Mouse (Mus musculus) neural tube, postnatal 0 days (tissue): ENCODE data around the gene Mycbp2. TPM values are rescaled to one million over a fixed set of nuclear protein-coding genes. Genes with fewer than 3 reads are reported as not detected.

ENCODE experiments used
- polyA plus RNA-seq: library from polyadenylated mRNA; unstranded; fragments of >200 nt; fragmentation: Nextera tagmentation; extraction: Ambion mirVana; gene quantifications from 2 replicates; pipeline ENCODE4 v1.2.1, GENCODE M21; 2015

Mycbp2 gene
- polyA plus RNA-seq, result 68.0 and 71.6 TPM in 2 replicates

DNA sequence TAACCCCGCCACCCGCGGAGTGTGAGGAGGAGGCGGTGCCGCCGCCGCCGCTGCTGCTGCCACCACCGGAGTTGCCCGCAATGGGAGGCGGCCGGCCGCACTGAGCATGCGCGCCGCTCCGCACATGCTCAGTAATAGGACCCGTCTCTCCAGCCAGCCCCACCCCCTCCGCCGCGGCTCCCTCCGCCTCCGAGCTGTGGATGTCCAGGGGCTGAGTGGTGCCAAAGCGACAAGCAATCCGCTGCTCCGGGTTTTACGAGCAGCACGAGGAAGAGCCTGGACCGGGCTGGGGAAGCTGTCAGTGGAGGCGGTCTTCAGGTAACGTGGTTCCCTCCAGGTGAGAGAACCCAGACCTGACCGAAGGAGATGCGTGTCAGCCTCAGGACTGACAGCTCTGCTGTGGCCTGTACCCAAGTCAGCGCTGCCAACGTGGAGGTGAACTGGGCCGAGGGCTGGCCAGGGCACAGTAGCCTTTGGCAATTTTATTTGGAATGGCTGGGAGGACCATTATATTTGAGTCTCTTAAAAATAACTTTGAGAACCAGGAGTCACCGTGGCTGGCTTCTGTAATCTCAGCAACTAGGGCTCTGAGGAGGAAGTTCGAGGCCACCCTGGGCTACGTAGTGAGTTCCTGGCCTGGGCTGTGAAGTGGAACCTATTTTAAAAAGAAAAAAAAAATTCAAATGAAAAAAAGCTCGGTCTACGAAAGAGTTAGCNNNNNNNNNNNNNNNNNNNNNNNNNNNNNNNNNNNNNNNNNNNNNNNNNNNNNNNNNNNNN, at the start of gene Mycbp2:
TSS of gene Mycbp2 (minus strand) at position 86 of the 777 bp plus-strand sequence.

DNA sequence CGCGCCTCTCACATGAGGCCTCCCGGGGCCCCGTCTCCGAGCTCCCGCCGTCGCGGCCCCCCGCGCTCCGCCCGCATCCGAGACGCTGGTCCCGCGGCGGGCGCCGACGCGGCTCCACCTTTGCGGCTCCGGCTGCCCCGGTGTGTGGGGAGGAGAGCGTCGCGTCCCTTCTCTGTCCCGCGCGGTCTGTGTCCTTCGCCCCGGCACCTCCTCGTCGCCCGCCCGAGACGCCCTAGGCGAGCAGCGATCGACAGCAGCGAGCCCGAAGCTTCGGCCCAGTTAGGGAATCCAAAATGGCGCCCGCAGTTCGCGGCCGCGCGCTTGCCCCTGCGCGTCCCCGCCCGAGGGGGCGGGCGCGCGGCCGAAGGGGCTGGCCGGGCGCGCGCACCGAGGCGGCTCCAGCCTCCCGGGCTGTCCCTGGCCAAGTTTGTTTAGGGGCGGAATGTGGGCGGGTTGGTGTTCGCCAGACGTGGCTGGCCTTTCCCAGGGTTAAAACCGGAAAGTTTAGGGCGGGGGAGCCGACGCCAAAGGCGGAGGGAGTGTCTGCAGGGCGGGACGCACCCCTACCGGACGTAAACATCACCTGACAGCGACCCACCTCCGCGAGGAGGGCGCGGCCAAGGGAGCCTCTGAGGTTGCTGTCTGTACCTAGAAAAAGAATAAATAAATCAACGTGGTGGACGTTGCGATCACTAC, 247.2 kb downstream of the Mycbp2 start, which contains the start of gene Fbxl3:
TSS of gene Fbxl3 (minus strand) at position 329 of the 696 bp plus-strand sequence.

DNA sequence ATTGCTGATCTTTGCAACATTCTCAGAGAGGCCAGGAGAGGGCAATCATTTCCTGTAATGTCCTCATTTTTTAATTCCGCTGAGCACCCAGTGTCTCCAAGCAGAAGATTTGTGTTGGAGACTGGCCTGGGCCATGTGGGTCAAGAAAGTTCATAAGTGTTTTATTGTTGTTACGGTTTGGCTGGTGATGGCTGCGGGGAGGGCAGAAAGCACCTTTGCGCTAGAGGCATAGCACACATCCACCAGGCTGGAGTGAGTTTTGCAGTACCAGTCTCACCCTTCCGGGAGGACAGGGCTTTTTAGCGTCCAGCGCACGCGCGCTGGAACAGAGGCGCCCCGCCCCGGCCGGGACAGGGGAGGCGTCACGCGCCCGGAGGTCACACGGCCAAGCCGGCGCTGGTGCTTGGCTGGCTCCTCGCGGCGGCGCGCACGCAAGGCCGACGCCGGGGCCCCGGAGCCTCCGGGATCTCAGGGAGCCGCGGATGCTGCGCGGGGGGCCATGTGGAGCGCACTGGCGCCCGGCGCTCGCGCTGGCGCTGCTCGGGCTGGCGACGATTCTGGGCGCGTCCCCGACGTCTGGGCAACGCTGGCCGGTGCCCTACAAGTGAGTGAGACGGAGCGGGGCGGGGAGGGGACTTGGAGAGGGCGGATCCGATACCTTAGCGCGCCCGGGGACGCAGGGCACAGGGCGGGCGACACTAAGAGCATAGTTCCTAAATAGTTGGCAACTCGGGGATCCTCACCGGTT, 276.6 kb downstream of the Mycbp2 start, which contains the start of gene Cln5:
TSS of gene Cln5 (plus strand) at position 353 of the 748 bp plus-strand sequence.

Other genes starting within 250 kb of the Mycbp2 start
- gene Fbxl3, start 247.2 kb downstream of the Mycbp2 start, polyA plus RNA-seq, result 23.3 and 24.3 TPM in 2 replicates
- 0.28 and 0.31 TPM in 2 replicates for gene Scel, start 166.5 kb upstream of the Mycbp2 start, polyA plus RNA-seq